In genomic region chr2:156474891-156475284, GRCm38 (mm10) we compare ENCODE assay signal across 8 mouse cellular contexts. TPM values are rescaled to one million over a fixed set of nuclear protein-coding genes. Genes with fewer than 3 reads are reported as not detected.
DNase-seq lines count a peak whose midpoint lies in the region; ATAC-seq and TF ChIP-seq lines count a peak whose summit lies in the region.

No protein-coding gene starts in this region.

- no peak for TF ChIP-seq POLR2A in liver, adult 2 months (IDR thresholded peaks at IDR 0.05; ENCODE audit: extremely low read depth, insufficient read depth, low read length)

- H3K4me2 ChIP-seq in kidney, embryonic 14.5 days (replicated peaks; ENCODE audit: low read depth, low read length), result peak overlapping the region; percentile 98

- no peak overlapping the region; the same call in 1 of the 2 replicates for H3K27ac ChIP-seq in liver, adult 2 months (replicated peaks; ENCODE audit: insufficient read depth, low read depth, low read length)
- peak overlapping the region; percentile 90 for H3K27ac ChIP-seq in forebrain, embryonic 10.5 days
- H3K27ac ChIP-seq in kidney, embryonic 14.5 days (ENCODE audit: low read depth, low read length), result no peak overlapping the region

- peak overlapping the region; percentile 64 for H3K4me3 ChIP-seq in liver, adult 2 months (ENCODE audit: insufficient read depth, low read depth, low read length)
- H3K4me3 ChIP-seq in forebrain, embryonic 10.5 days, result peak overlapping the region; percentile 71
- H3K4me3 ChIP-seq in kidney, embryonic 14.5 days (ENCODE audit: low read length), result peak overlapping the region; percentile 57

- no peaks in the 10 kb centered on the region for H3K79me2 ChIP-seq in liver, adult 2 months (ENCODE audit: control insufficient read depth, insufficient read depth, low read length)

- H3K9ac ChIP-seq in liver, adult 2 months (ENCODE audit: low read depth, low read length), result peak overlapping the region; percentile 71
- peak overlapping the region; percentile 81; the same call in 1 of the 2 replicates for H3K9ac ChIP-seq in kidney, embryonic 14.5 days (ENCODE audit: low read depth, low read length)

- peak; percentile 88 for DNase-seq in liver, adult 2 months (ENCODE audit: extremely low read depth, low read depth, low spot score)
- DNase-seq in liver, result no peak
- DNase-seq in forebrain, embryonic 10.5 days (ENCODE audit: extremely low spot score, low spot score), result no peak
- DNase-seq in lung, postnatal 14 days, result peak; percentile 69
- peak; percentile 70 for DNase-seq in yolk sac, embryonic 10.5 days (ENCODE audit: low spot score)
- DNase-seq in adrenal gland, adult 2 months, result no peak

- ATAC-seq in kidney, embryonic 14.5 days (ENCODE audit: low FRiP score, low TSS enrichment), result peak; percentile 36
- ATAC-seq in frontal cortex, adult (ENCODE audit: low TSS enrichment), result no peak

- no peaks in the 10 kb centered on the region for H3K27me3 ChIP-seq in liver, adult 2 months (ENCODE audit: control insufficient read depth, insufficient read depth, low read length)
- H3K27me3 ChIP-seq in forebrain, embryonic 10.5 days (ENCODE audit: poor library complexity, severe bottlenecking), result peaks cover 42% of the 10 kb centered on the region
- H3K27me3 ChIP-seq in kidney, embryonic 14.5 days (ENCODE audit: control insufficient read depth, insufficient read depth, low read length), result no peaks in the 10 kb centered on the region

- H3K4me1 ChIP-seq in liver, adult 2 months (ENCODE audit: control insufficient read depth, insufficient read depth, low read length), result peaks cover 5% of the 10 kb centered on the region
- H3K4me1 ChIP-seq in forebrain, embryonic 10.5 days, result peaks cover 55% of the 10 kb centered on the region
- peaks cover 30% of the 10 kb centered on the region for H3K4me1 ChIP-seq in kidney, embryonic 14.5 days (ENCODE audit: control insufficient read depth, insufficient read depth, low read length)

- H3K36me3 ChIP-seq in liver, adult 2 months (ENCODE audit: control insufficient read depth, insufficient read depth, low read length), result no peaks in the 10 kb centered on the region
- no peaks in the 10 kb centered on the region for H3K36me3 ChIP-seq in forebrain, embryonic 10.5 days (replicated peaks)
- H3K36me3 ChIP-seq in kidney, embryonic 14.5 days (ENCODE audit: control insufficient read depth, insufficient read depth, low read length), result no peaks in the 10 kb centered on the region

- WGBS in liver, adult 2 months, result 7% methylated on average over 12 of the region's 12 CpGs
- WGBS in forebrain, embryonic 10.5 days, result 29% methylated on average over 12 of the region's 12 CpGs
- 19% methylated on average over 12 of the region's 12 CpGs for WGBS in kidney, embryonic 14.5 days

- no peaks in the 10 kb centered on the region for H3K9me3 ChIP-seq in forebrain, embryonic 10.5 days
- H3K9me3 ChIP-seq in kidney, embryonic 14.5 days (ENCODE audit: control insufficient read depth, low read length), result no peaks in the 10 kb centered on the region

- no peak for TF ChIP-seq CTCF in liver, adult 2 months (IDR thresholded peaks at IDR 0.05; ENCODE audit: low read depth, low read length)

RNA-seq across cellular contexts. Expression of gene Epb41l1, which starts 54.2 kb away (rescaled TPM):
- total RNA-seq in liver, adult 2 months (2014; rRNA removed), result 1.2 and 1.3 TPM in 2 replicates
- polyA plus RNA-seq in liver, adult 2 months (2012; rRNA removed), result 0.72 and 1.1 TPM in 2 replicates
- 0.93 and 1.1 TPM in 2 replicates for polyA plus RNA-seq in forebrain, embryonic 10.5 days (2016; fragmentation: Nextera tagmentation; extraction: Ambion mirVana)
- polyA plus RNA-seq in kidney, embryonic 14.5 days (2014; fragmentation: Nextera tagmentation; extraction: Ambion mirVana), result 2.5 and 3.1 TPM in 2 replicates
- total RNA-seq in adrenal gland, adult 2 months (2021), result 10 to 100 TPM; 81.4 to 93.4 TPM
- 52.0 and 52.7 TPM in 2 replicates for polyA plus RNA-seq in adrenal gland, adult 2 months (2012; rRNA removed)

Comparison
In these comparisons a context has a peak if more than half of its experiments do, and no peak if none do; other contexts are left out.
1. DNase-seq: peak in liver, adult 2 months (single experiment), lung, postnatal 14 days (single experiment) and yolk sac, embryonic 10.5 days (single experiment); none in liver (single experiment), forebrain, embryonic 10.5 days (single experiment) and adrenal gland, adult 2 months (single experiment).
2. RNA of gene Epb41l1, which starts 54.2 kb away (polyA plus RNA-seq): 52.0 to 52.7 TPM in adrenal gland, adult 2 months; 2.5 to 3.1 TPM in kidney, embryonic 14.5 days, 0.93 to 1.1 TPM in forebrain, embryonic 10.5 days and 0.72 to 1.1 TPM in liver, adult 2 months; every median in the first group is over 10 times any median in the second.
3. Peak in every context shown above with its lines, with median percentiles within 50 percentile points of each other: H3K4me3 ChIP-seq.